18 mouse cellular contexts compared by ENCODE assay signal in the genomic region with DNA sequence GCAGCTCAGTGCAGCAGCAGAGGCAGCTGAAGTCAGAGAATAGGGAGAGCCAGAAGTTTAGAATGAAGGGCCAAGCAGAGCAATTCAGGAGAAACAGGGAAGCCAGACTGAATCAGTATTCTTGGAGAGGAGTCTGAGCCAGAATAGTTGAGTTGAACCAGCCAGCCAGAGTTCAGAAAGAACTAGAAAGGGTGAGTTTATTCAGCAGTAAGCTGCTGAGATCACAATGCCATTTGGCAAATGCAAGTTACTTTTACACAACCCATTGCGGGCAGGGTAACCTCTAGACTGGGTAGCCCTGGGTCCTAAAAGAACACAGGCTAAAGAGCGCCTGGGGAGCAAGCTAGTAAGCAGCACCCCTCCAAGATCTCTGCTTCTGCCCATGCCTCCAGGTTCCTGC.
"Had no signal": no experiment of that assay in that cellular context is flagged by ENCODE, and none has a peak within 500 bp of the region (broad histone marks: within the 10 kb centered on the region; RNA-seq: fewer than 3 reads in every experiment).

No protein-coding gene starts in this region.

- H3K4me2 ChIP-seq: lung, embryonic 14.5 days; midbrain, embryonic 12.5 days; neural tube, embryonic 13.5 days; neural tube, embryonic 15.5 days had no signal

- DNase-seq: lung, postnatal 10 days; lung, postnatal 4 days; midbrain, embryonic 14.5 days; retina, postnatal 1 day; right cerebral cortex, adult 18-20 months; right cerebral cortex, postnatal 25 days; right cerebral cortex, postnatal 4 days; spleen, adult 18-20 months; thymus, adult 18-20 months; thymus, postnatal 14 days; thymus, postnatal 36 days had no signal

- H3K27ac ChIP-seq: midbrain, embryonic 10.5 days; midbrain, embryonic 12.5 days; neural tube, embryonic 13.5 days; neural tube, embryonic 15.5 days had no signal

- H3K9ac ChIP-seq: lung, embryonic 14.5 days; midbrain, embryonic 12.5 days; neural tube, embryonic 13.5 days; neural tube, embryonic 15.5 days had no signal

- H3K36me3 ChIP-seq: midbrain, embryonic 10.5 days; midbrain, embryonic 12.5 days; neural tube, embryonic 13.5 days; neural tube, embryonic 15.5 days had no signal

- ATAC-seq: midbrain, embryonic 16.5 days had no signal

- H3K9me3 ChIP-seq: midbrain, embryonic 10.5 days; midbrain, embryonic 12.5 days; neural tube, embryonic 13.5 days; neural tube, embryonic 15.5 days had no signal

- H3K4me1 ChIP-seq: midbrain, embryonic 10.5 days; midbrain, embryonic 12.5 days; neural tube, embryonic 13.5 days; neural tube, embryonic 15.5 days had no signal

- H3K27me3 ChIP-seq: midbrain, embryonic 12.5 days; neural tube, embryonic 13.5 days; neural tube, embryonic 15.5 days had no signal

- H3K4me3 ChIP-seq: midbrain, embryonic 10.5 days; midbrain, embryonic 12.5 days; myocyte; neural tube, embryonic 13.5 days; neural tube, embryonic 15.5 days had no signal
